Mouse (Mus musculus) erythroblast, adult 5-6 weeks (primary cell): ENCODE measurements around the gene Tle2. TPM values are rescaled to one million over a fixed set of nuclear protein-coding genes. Genes with fewer than 3 reads are reported as not detected.

ENCODE experiments used
- ATAC-seq: replicated peaks from 2 replicates; pipeline ENCODE4 v1.8.0; 2016; ENCODE audit warnings: moderate number of reproducible peaks, mild to moderate bottlenecking, moderate TSS enrichment, inconsistent platforms; ENCODE audit not compliant: poor library complexity, low FRiP score, severe bottlenecking
- total RNA-seq, 2 experiments: library from RNA; stranded (forward) in 1 of 2; stranded (reverse) in 1 of 2; fragments of 150-400 nt in 1 of 2; fragments of 200-764, 138-1000 nt in 1 of 2; gene quantifications; 2 replicates each; pipeline versions ENCODE4 v1.2.3 to v1.2.4; 2015 to 2017; ENCODE audit warnings: low replicate concordance in 2 of 2

Tle2 gene
- total RNA-seq, 2 experiments from 2014 or later: not detected

GRCm38 (mm10) chr10:81551597-81552102 lies 22.7 kb upstream of the Tle2 start:
- ATAC-seq: peak; percentile 78

- ATAC-seq: no peak
Measured at GRCm38 (mm10) chr10:81553232-81553631, 21.1 kb upstream of the Tle2 start.

GRCm38 (mm10) chr10:81553807-81554755 lies 20.3 kb upstream of the Tle2 start:
- no peak for ATAC-seq

- no peak for ATAC-seq
Measured at GRCm38 (mm10) chr10:81556282-81556681, 18.1 kb upstream of the Tle2 start.

GRCm38 (mm10) chr10:81557491-81557890 lies 16.9 kb upstream of the Tle2 start:
- no peak for ATAC-seq

- ATAC-seq: peak; percentile 41
Measured at GRCm38 (mm10) chr10:81559163-81559626, 15.2 kb upstream of the Tle2 start, which contains the start of gene Aes. Gene Aes (plus strand): TSS chr10:81559488.

GRCm38 (mm10) chr10:81559627-81560539 lies 14.5 kb upstream of the Tle2 start:
- ATAC-seq: peak; percentile 26; the same call in 1 of the 2 replicates

GRCm38 (mm10) chr10:81560719-81561459 lies 13.5 kb upstream of the Tle2 start:
- ATAC-seq: peak; percentile 35; the same call in 1 of the 2 replicates

GRCm38 (mm10) chr10:81562411-81562810 lies 11.9 kb upstream of the Tle2 start:
- ATAC-seq: no peak

- ATAC-seq: no peak
Measured at GRCm38 (mm10) chr10:81563481-81563880, 10.9 kb upstream of the Tle2 start.

GRCm38 (mm10) chr10:81564216-81564615 lies 10.1 kb upstream of the Tle2 start:
- no peak for ATAC-seq

- 0 out of 2 replicates have a peak, but pooled peaks have one; percentile 32 for ATAC-seq
Measured at GRCm38 (mm10) chr10:81564734-81565133, 9.6 kb upstream of the Tle2 start.

- no peak for ATAC-seq
Measured at GRCm38 (mm10) chr10:81565257-81566228, 8.8 kb upstream of the Tle2 start.

- ATAC-seq: no peak
Measured at GRCm38 (mm10) chr10:81568381-81569191, 5.8 kb upstream of the Tle2 start.

GRCm38 (mm10) chr10:81569507-81570237 lies 4.7 kb upstream of the Tle2 start:
- no peak for ATAC-seq

GRCm38 (mm10) chr10:81570238-81570800 lies 4.0 kb upstream of the Tle2 start:
- ATAC-seq: no peak
